Mouse (Mus musculus): ENCODE data around the gene Aldh3b3. TPM values are rescaled to one million over a fixed set of nuclear protein-coding genes. Genes with fewer than 3 reads are reported as not detected.

The Aldh3b3 gene
- polyA plus RNA-seq, 1 experiment from 2014 or later, result 0.04 TPM

GRCm38 (mm10) chr19:3919928-3920327 lies 38.5 kb upstream of the Aldh3b3 start:
- no peak for TF ChIP-seq EP300 (IDR thresholded peaks at IDR 0.05)
- TF ChIP-seq CTCF (IDR thresholded peaks at IDR 0.05), result no peak
- H3K4me2 ChIP-seq (replicated peaks; ENCODE audit: low read depth, low read length), result no peak overlapping the region
- no peaks in the 10 kb centered on the region for H3K9me3 ChIP-seq (ENCODE audit: low read length)
- no peak overlapping the region for H3K4me3 ChIP-seq (ENCODE audit: low read depth, low read length)
- H3K27me3 ChIP-seq (replicated peaks; ENCODE audit: insufficient read depth, low read length), result no peaks in the 10 kb centered on the region
- DNase-seq (ENCODE audit: low spot score), result no peak
- H3K36me3 ChIP-seq (ENCODE audit: insufficient read depth, low read length), result no peaks in the 10 kb centered on the region
- no peak for ATAC-seq
- H3K9ac ChIP-seq (replicated peaks; ENCODE audit: low read depth), result no peak overlapping the region
- no peak overlapping the region for H3K27ac ChIP-seq (ENCODE audit: low read length)
- H3K4me1 ChIP-seq (ENCODE audit: insufficient read depth, low read depth, low read length), result peaks cover 17% of the 10 kb centered on the region; the same call in 1 of the 2 replicates

GRCm38 (mm10) chr19:3922661-3923371 lies 35.6 kb upstream of the Aldh3b3 start:
- ATAC-seq, result no peak

GRCm38 (mm10) chr19:3923586-3923985 lies 34.9 kb upstream of the Aldh3b3 start:
- Histone ChIP-seq H3K4me2 (replicated peaks; ENCODE audit: low read depth, low read length) (no peak overlapping the region), H3K36me3 (ENCODE audit: insufficient read depth, low read length) (no peaks in the 10 kb centered on the region), H3K9ac (replicated peaks; ENCODE audit: low read depth) (no peak overlapping the region), H3K9me3 (ENCODE audit: low read length) (no peaks in the 10 kb centered on the region), H3K27ac (ENCODE audit: low read length) (peak overlapping the region; percentile 66; the same call in 1 of the 2 replicates), H3K27me3 (replicated peaks; ENCODE audit: insufficient read depth, low read length) (no peaks in the 10 kb centered on the region), H3K4me3 (ENCODE audit: low read depth, low read length) (no peak overlapping the region), H3K4me1 (ENCODE audit: insufficient read depth, low read depth, low read length) (peaks cover 17% of the 10 kb centered on the region; the same call in 1 of the 2 replicates)
- WGBS, result 37% methylated on average over 13 of the region's 13 CpGs
- TF ChIP-seq EP300 (IDR thresholded peaks at IDR 0.05) (no peak), CTCF (IDR thresholded peaks at IDR 0.05) (no peak)
- ATAC-seq (peak; percentile 14), DNase-seq (ENCODE audit: low spot score) (peak; percentile 63)

More at GRCm38 (mm10) chr19:3922661-3923371, 35.6 kb upstream of the Aldh3b3 start:
- no peaks in the 10 kb centered on the region for H3K27me3 ChIP-seq (replicated peaks; ENCODE audit: insufficient read depth, low read length)
- TF ChIP-seq CTCF (IDR thresholded peaks at IDR 0.05), result no peak
- no peak for TF ChIP-seq EP300 (IDR thresholded peaks at IDR 0.05)
- WGBS, result 43% methylated on average over 10 of the region's 10 CpGs
- H3K4me2 ChIP-seq (replicated peaks; ENCODE audit: low read depth, low read length), result no peak overlapping the region
- no peak overlapping the region for H3K9ac ChIP-seq (replicated peaks; ENCODE audit: low read depth)
- H3K27ac ChIP-seq (ENCODE audit: low read length), result peak overlapping the region; percentile 66; the same call in 1 of the 2 replicates
- DNase-seq (ENCODE audit: low spot score), result no peak
- H3K36me3 ChIP-seq (ENCODE audit: insufficient read depth, low read length), result no peaks in the 10 kb centered on the region
- H3K4me1 ChIP-seq (ENCODE audit: insufficient read depth, low read depth, low read length), result peaks cover 17% of the 10 kb centered on the region; the same call in 1 of the 2 replicates
- H3K9me3 ChIP-seq (ENCODE audit: low read length), result no peaks in the 10 kb centered on the region
- no peak overlapping the region for H3K4me3 ChIP-seq (ENCODE audit: low read depth, low read length)

GRCm38 (mm10) chr19:3924190-3924589 lies 34.3 kb upstream of the Aldh3b3 start:
- Histone ChIP-seq H3K4me2 (replicated peaks; ENCODE audit: low read depth, low read length) (no peak overlapping the region), H3K4me3 (ENCODE audit: low read depth, low read length) (no peak overlapping the region), H3K36me3 (ENCODE audit: insufficient read depth, low read length) (no peaks in the 10 kb centered on the region), H3K9me3 (ENCODE audit: low read length) (no peaks in the 10 kb centered on the region), H3K4me1 (ENCODE audit: insufficient read depth, low read depth, low read length) (peaks cover 22% of the 10 kb centered on the region), H3K9ac (replicated peaks; ENCODE audit: low read depth) (no peak overlapping the region), H3K27me3 (replicated peaks; ENCODE audit: insufficient read depth, low read length) (no peaks in the 10 kb centered on the region), H3K27ac (ENCODE audit: low read length) (peak overlapping the region; percentile 66)
- 66% methylated on average over 8 of the region's 8 CpGs for WGBS
- DNase-seq (ENCODE audit: low spot score), result no peak
- ATAC-seq, result no peak
- no peak for TF ChIP-seq EP300 (IDR thresholded peaks at IDR 0.05)
- no peak for TF ChIP-seq CTCF (IDR thresholded peaks at IDR 0.05)

GRCm38 (mm10) chr19:3924868-3925267 lies 33.6 kb upstream of the Aldh3b3 start:
- Histone ChIP-seq H3K27me3 (replicated peaks; ENCODE audit: insufficient read depth, low read length) (no peaks in the 10 kb centered on the region), H3K9me3 (ENCODE audit: low read length) (no peaks in the 10 kb centered on the region), H3K4me1 (ENCODE audit: insufficient read depth, low read depth, low read length) (peaks cover 29% of the 10 kb centered on the region), H3K4me2 (replicated peaks; ENCODE audit: low read depth, low read length) (no peak overlapping the region), H3K27ac (ENCODE audit: low read length) (no peak overlapping the region; the same call in 1 of the 2 replicates), H3K36me3 (ENCODE audit: insufficient read depth, low read length) (no peaks in the 10 kb centered on the region), H3K4me3 (ENCODE audit: low read depth, low read length) (no peak overlapping the region), H3K9ac (replicated peaks; ENCODE audit: low read depth) (no peak overlapping the region)
- no peak for DNase-seq (ENCODE audit: low spot score)
- no peak for ATAC-seq
- TF ChIP-seq EP300 (IDR thresholded peaks at IDR 0.05), result no peak
- TF ChIP-seq CTCF (IDR thresholded peaks at IDR 0.05), result no peak
- 92% methylated on average over 7 of the region's 7 CpGs for WGBS

- Histone ChIP-seq H3K9ac (replicated peaks; ENCODE audit: low read depth) (no peak overlapping the region), H3K4me2 (replicated peaks; ENCODE audit: low read depth, low read length) (no peak overlapping the region)
- 77% methylated on average over 6 of the region's 6 CpGs for WGBS
Measured at GRCm38 (mm10) chr19:3925859-3926258, 32.6 kb upstream of the Aldh3b3 start.

More at GRCm38 (mm10) chr19:3925859-3926258, 32.6 kb upstream of the Aldh3b3 start:
- H3K9me3 ChIP-seq (ENCODE audit: low read length), result no peaks in the 10 kb centered on the region
- peaks cover 36% of the 10 kb centered on the region for H3K4me1 ChIP-seq (ENCODE audit: insufficient read depth, low read depth, low read length)
- no peak overlapping the region for H3K4me3 ChIP-seq (ENCODE audit: low read depth, low read length)
- ATAC-seq, result no peak
- DNase-seq (ENCODE audit: low spot score), result no peak
- H3K36me3 ChIP-seq (ENCODE audit: insufficient read depth, low read length), result no peaks in the 10 kb centered on the region
- H3K27me3 ChIP-seq (replicated peaks; ENCODE audit: insufficient read depth, low read length), result no peaks in the 10 kb centered on the region
- TF ChIP-seq EP300 (IDR thresholded peaks at IDR 0.05) (no peak), CTCF (IDR thresholded peaks at IDR 0.05) (no peak)
- H3K27ac ChIP-seq (ENCODE audit: low read length), result peak overlapping the region; percentile 60
